Mouse (Mus musculus): Measurements from ENCODE around the gene Rsph9. TPM values are rescaled to one million over a fixed set of nuclear protein-coding genes. Genes with fewer than 3 reads are reported as not detected.
A peak's percentile ranks its signal among the peaks of the same experiment; 100 is the strongest.

Rsph9 gene
- polyA plus RNA-seq, 1 experiment from 2014 or later: 10.4 TPM

DNA sequence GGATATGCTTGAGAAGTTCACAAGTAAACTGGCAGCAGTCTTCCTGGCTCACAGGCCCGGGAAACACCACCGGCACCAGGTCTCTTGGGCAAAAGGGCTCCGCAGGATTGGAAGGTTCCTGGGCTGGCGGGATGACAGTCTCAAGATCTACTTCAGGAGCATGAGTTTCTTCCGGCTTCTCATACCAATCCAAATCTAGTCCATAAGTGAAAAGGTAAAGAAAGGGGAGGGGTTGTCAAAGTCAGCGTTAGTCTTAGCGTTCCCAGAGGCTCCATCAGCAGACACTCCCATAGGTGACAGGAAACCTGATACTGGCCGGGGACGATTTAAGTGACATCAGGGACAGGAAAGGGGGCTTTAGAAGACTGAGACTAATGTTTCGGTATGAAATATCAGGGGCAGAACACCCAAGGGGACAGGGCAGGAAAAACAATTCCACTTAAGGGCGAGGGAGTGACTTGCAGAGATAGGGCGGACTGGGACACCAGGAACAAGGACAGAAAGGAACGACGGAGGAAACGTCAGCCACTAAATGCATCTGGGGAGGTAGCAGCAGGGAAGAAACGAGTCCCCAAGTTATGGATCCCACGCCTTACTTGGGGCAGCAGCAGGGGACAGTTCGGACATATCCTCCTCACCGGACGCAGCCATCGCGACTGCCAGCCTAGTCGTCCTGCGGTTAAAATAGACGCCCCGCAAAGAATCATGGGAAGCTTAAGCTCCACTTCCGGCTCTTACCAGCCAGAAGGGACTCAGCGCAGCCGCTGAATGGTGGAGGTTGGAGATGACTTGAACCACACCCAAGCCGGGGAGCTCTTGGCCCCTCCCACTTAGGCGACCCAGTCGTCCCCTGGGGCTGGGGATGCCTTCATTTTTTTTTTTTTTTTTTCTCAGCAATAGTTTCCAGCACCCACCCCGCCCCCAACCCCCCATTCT, 9.1 kb upstream of the Rsph9 start, which contains the start of gene Mad2l1bp:
Gene Mad2l1bp (minus strand): TSS at position 707 of the 936 bp plus-strand sequence.
- H3K36me3 ChIP-seq (ENCODE audit: insufficient read depth): peaks cover 18% of the 10 kb centered on the region
- 3% methylated on average over 33 of the region's 33 CpGs for WGBS
- DNase-seq (peak; percentile 97), ATAC-seq (ENCODE audit: insufficient read depth) (peak; percentile 96)
- no peaks in the 10 kb centered on the region for H3K9me3 ChIP-seq (ENCODE audit: low read depth, low read length)
- H3K4me3 ChIP-seq (ENCODE audit: low read depth, low read length): peak within 1 kb of the TSS; percentile 70
- peak within 1 kb of the TSS; percentile 76 for H3K9ac ChIP-seq
- H3K27me3 ChIP-seq (ENCODE audit: insufficient read depth, low read length): no peaks in the 10 kb centered on the region
- no peak for TF ChIP-seq CTCF (IDR thresholded peaks at IDR 0.05; ENCODE audit: low read depth)
- H3K4me1 ChIP-seq (ENCODE audit: insufficient read depth): no peaks in the 10 kb centered on the region
- H3K27ac ChIP-seq (ENCODE audit: low read depth): peak within 1 kb of the TSS; percentile 82
- peak within 1 kb of the TSS; percentile 88 for H3K4me2 ChIP-seq

GRCm38 (mm10) chr17:46139872-46140271, 4.1 kb downstream of the Rsph9 start:
- no peak overlapping the region for H3K4me3 ChIP-seq (ENCODE audit: low read depth, low read length)
- peaks cover 2% of the 10 kb centered on the region; the same call in 1 of the 2 replicates for H3K4me1 ChIP-seq (ENCODE audit: insufficient read depth)
- no peak overlapping the region for H3K27ac ChIP-seq (ENCODE audit: low read depth)
- ATAC-seq (ENCODE audit: insufficient read depth) (no peak), DNase-seq (no peak)
- no peak for TF ChIP-seq CTCF (IDR thresholded peaks at IDR 0.05; ENCODE audit: low read depth)
- no peak overlapping the region for H3K9ac ChIP-seq
- H3K27me3 ChIP-seq (ENCODE audit: insufficient read depth, low read length): no peaks in the 10 kb centered on the region
- no peaks in the 10 kb centered on the region for H3K36me3 ChIP-seq (ENCODE audit: insufficient read depth)
- no peaks in the 10 kb centered on the region for H3K9me3 ChIP-seq (ENCODE audit: low read depth, low read length)
- 86% methylated on average over 3 of the region's 3 CpGs for WGBS
- H3K4me2 ChIP-seq: no peak overlapping the region

DNA sequence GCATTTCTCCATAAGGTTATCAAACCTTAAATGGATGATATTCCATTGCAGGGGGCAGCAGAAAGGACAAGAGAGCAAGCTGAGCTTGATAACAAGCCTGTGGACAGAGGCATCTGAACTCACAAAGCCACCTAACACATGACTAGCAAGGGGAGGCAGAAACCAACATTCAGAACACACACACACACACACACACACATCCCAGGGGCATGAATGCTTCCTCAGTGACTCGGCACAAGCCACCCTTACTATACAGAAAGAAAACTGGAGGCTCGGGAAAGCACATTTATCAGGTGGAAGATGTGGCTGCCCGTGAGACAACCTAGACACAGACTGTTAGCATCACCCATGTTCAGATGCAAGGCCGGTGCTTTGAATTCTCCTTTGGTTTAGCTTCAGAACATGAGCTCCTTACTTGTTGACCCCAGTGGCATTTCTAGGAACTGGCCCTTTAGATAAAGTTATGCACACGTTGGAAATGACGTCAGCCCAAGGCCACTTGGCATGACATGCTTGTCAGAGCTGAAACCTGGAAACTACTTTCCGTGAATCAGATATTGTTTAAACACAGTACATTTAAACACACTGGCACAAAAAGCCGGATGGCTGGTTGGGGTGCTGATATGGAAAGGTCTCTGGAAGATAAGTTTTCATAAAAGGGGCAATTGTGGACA, 5.3 kb downstream of the Rsph9 start:
- 54% methylated on average over 8 of the region's 8 CpGs for WGBS
- DNase-seq: peak; percentile 41
- H3K27ac ChIP-seq (ENCODE audit: low read depth): no peak overlapping the region
- H3K36me3 ChIP-seq (ENCODE audit: insufficient read depth): no peaks in the 10 kb centered on the region
- H3K4me1 ChIP-seq (ENCODE audit: insufficient read depth): no peaks in the 10 kb centered on the region; the same call in 1 of the 2 replicates
- no peak for ATAC-seq (ENCODE audit: insufficient read depth)
- no peaks in the 10 kb centered on the region for H3K27me3 ChIP-seq (ENCODE audit: insufficient read depth, low read length)
- H3K9ac ChIP-seq: no peak overlapping the region
- H3K4me3 ChIP-seq (ENCODE audit: low read depth, low read length): no peak overlapping the region
- no peak for TF ChIP-seq CTCF (IDR thresholded peaks at IDR 0.05; ENCODE audit: low read depth)
- H3K9me3 ChIP-seq (ENCODE audit: low read depth, low read length): no peaks in the 10 kb centered on the region
- H3K4me2 ChIP-seq: no peak overlapping the region

GRCm38 (mm10) chr17:46132862-46133261, 11.2 kb downstream of the Rsph9 start:
- Histone ChIP-seq H3K9me3 (ENCODE audit: low read depth, low read length) (no peaks in the 10 kb centered on the region), H3K36me3 (ENCODE audit: insufficient read depth) (peaks cover 24% of the 10 kb centered on the region), H3K4me3 (ENCODE audit: low read depth, low read length) (no peak overlapping the region), H3K4me1 (ENCODE audit: insufficient read depth) (no peaks in the 10 kb centered on the region), H3K9ac (no peak overlapping the region), H3K27me3 (ENCODE audit: insufficient read depth, low read length) (no peaks in the 10 kb centered on the region), H3K4me2 (no peak overlapping the region), H3K27ac (ENCODE audit: low read depth) (no peak overlapping the region)
- ATAC-seq (ENCODE audit: insufficient read depth) (no peak), DNase-seq (no peak)
- 45% methylated on average over 8 of the region's 8 CpGs for WGBS
- TF ChIP-seq CTCF (IDR thresholded peaks at IDR 0.05; ENCODE audit: low read depth): no peak

GRCm38 (mm10) chr17:46132058-46132718, 11.8 kb downstream of the Rsph9 start:
- H3K4me3 ChIP-seq (ENCODE audit: low read depth, low read length): no peak overlapping the region
- H3K27me3 ChIP-seq (ENCODE audit: insufficient read depth, low read length): no peaks in the 10 kb centered on the region
- H3K9ac ChIP-seq: no peak overlapping the region
- no peaks in the 10 kb centered on the region for H3K9me3 ChIP-seq (ENCODE audit: low read depth, low read length)
- no peak overlapping the region for H3K27ac ChIP-seq (ENCODE audit: low read depth)
- H3K4me2 ChIP-seq: no peak overlapping the region
- peaks cover 31% of the 10 kb centered on the region for H3K36me3 ChIP-seq (ENCODE audit: insufficient read depth)
- DNase-seq: peak; percentile 93
- 16% methylated on average over 12 of the region's 12 CpGs for WGBS
- H3K4me1 ChIP-seq (ENCODE audit: insufficient read depth): no peaks in the 10 kb centered on the region
- peak; percentile 41; the same call in 1 of the 2 replicates for ATAC-seq (ENCODE audit: insufficient read depth)
- TF ChIP-seq CTCF (IDR thresholded peaks at IDR 0.05; ENCODE audit: low read depth): peak; percentile 95

DNA sequence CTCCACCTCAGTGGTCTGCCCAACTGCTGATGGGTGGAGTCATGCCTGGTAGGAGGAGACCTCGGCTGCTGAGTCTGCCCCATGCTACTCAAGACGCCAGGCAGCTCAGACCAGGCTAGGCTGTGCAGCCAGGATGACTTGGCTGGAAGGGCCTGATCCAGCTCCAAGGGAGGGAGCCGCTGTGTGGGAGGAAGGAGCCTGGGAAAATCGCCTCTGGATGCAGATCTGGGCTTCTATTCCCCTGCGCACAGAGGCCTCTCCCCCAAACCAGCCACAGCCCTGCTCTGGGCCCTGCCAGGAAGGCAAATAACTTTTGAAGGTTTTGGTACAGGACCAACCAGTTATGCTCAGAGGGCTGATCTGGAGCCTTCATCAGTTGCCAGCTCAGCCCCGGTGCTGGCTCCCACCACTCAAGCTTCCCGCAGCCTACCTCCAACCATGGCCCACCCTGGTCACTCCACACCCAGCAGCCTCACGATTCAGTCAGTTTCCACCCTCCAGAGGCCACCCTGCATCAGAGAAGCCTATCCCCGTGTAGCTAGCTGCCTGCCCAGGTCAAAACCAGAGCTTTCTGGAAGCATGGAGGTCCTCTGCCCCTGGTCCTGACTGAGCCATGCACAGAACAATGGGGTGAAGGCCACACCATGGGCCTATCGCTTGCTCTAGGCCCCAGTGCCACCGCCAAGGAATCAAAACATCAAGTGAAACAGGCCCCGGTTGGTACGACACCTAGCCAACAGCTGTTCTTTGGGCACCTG, 14.1 kb downstream of the Rsph9 start:
- WGBS: 70% methylated on average over 13 of the region's 13 CpGs
- peak; percentile 56 for DNase-seq
- H3K4me2 ChIP-seq: no peak overlapping the region
- H3K9me3 ChIP-seq (ENCODE audit: low read depth, low read length): no peaks in the 10 kb centered on the region
- 0 out of 2 replicates have a peak, but pooled peaks cover 4% of the 10 kb centered on the region for H3K4me1 ChIP-seq (ENCODE audit: insufficient read depth)
- no peak for ATAC-seq (ENCODE audit: insufficient read depth)
- H3K27me3 ChIP-seq (ENCODE audit: insufficient read depth, low read length): no peaks in the 10 kb centered on the region
- H3K36me3 ChIP-seq (ENCODE audit: insufficient read depth): peaks cover 47% of the 10 kb centered on the region
- no peak for TF ChIP-seq CTCF (IDR thresholded peaks at IDR 0.05; ENCODE audit: low read depth)
- H3K9ac ChIP-seq: no peak overlapping the region
- no peak overlapping the region for H3K4me3 ChIP-seq (ENCODE audit: low read depth, low read length)
- H3K27ac ChIP-seq (ENCODE audit: low read depth): peak overlapping the region; percentile 37; the same call in 1 of the 2 replicates

All from lung, embryonic 14.5 days (tissue).